Mouse (Mus musculus) layer of hippocampus, postnatal 36 days (tissue): ENCODE results near the gene Armc5. TPM values are rescaled to one million over a fixed set of nuclear protein-coding genes. Genes with fewer than 3 reads are reported as not detected.

ENCODE experiments used
- microRNA-seq, 2 experiments: library from miRNA; unstranded; fragments of <30 nt; microRNA quantifications; one replicate each; pipeline ENCODE4 v1.2.0; 2021
- total RNA-seq, 2 experiments: library from RNA; stranded (reverse); gene quantifications; 2 replicates each; pipeline ENCODE4 v1.2.3; 2021

The Armc5 gene
- total RNA-seq, 2 experiments from 2014 or later: 11.2 to 12.2 TPM

Small RNAs within 50 kb of the gene (microRNA-seq; reads per million reads assigned to microRNA genes)
- 0.63 to 4.5 reads per million in 2 experiments for gene Mir3103

Other genes with a start within 250 kb of the Armc5 start
- gene Pycard, start 243.5 kb upstream of the Armc5 start, total RNA-seq: 1 to 10 TPM; 1.9 to 2.4 TPM
- under 1 TPM; 0.42 to 0.56 TPM for gene Trim72, start 233.4 kb upstream of the Armc5 start, total RNA-seq
- gene Itgam, start 174.7 kb upstream of the Armc5 start, total RNA-seq: 10 to 100 TPM in 1 of 2 experiments, 1 to 10 TPM in 1; 9.1 to 12.0 TPM
- not detected for gene Gm49368, start 174.7 kb upstream of the Armc5 start, total RNA-seq
- under 1 TPM; 0.12 to 0.33 TPM for gene Itgax, start 107.8 kb upstream of the Armc5 start, total RNA-seq
- gene Itgad, start 83.0 kb upstream of the Armc5 start, total RNA-seq: under 1 TPM; 0.20 to 0.25 TPM
- 1 to 10 TPM; 3.4 to 3.6 TPM for gene Cox6a2, start 31.0 kb upstream of the Armc5 start, total RNA-seq
- gene 9130023H24Rik, start 689 bp downstream of the Armc5 start, total RNA-seq: 1 to 10 TPM; 3.3 to 3.6 TPM
- 10 to 100 TPM; 10.9 to 13.7 TPM for gene Tgfb1i1, start 9.5 kb downstream of the Armc5 start, total RNA-seq
- not detected for gene Slc5a2, start 28.3 kb downstream of the Armc5 start, total RNA-seq
- 10 to 100 TPM; 23.0 to 24.0 TPM for gene BC017158, start 60.8 kb downstream of the Armc5 start, total RNA-seq
- 10 to 100 TPM; 44.3 to 47.8 TPM for gene Rgs10, start 181.4 kb downstream of the Armc5 start, total RNA-seq
- 100 to 1,000 TPM; 116 to 124 TPM for gene Tial1, start 224.4 kb downstream of the Armc5 start, total RNA-seq